Mouse (Mus musculus) adrenal gland, adult (tissue): ENCODE measurements around the gene Foxn1.
A peak's percentile ranks its signal among the peaks of the same experiment; 100 is the strongest.

ENCODE experiments used
- DNase-seq, 2 experiments: peaks; one replicate each; pipeline ENCODE4 v3.0.0; 2022 to 2023; ENCODE audit warnings: low spot score in 1 of 2; ENCODE audit not compliant: inconsistent age in 2 of 2

Gene Foxn1

GRCm38 (mm10) chr11:78332676-78333075 lies 53.7 kb downstream of the Foxn1 start:
- DNase-seq, result peak in 1 of 2 experiments; percentile 43

DNA sequence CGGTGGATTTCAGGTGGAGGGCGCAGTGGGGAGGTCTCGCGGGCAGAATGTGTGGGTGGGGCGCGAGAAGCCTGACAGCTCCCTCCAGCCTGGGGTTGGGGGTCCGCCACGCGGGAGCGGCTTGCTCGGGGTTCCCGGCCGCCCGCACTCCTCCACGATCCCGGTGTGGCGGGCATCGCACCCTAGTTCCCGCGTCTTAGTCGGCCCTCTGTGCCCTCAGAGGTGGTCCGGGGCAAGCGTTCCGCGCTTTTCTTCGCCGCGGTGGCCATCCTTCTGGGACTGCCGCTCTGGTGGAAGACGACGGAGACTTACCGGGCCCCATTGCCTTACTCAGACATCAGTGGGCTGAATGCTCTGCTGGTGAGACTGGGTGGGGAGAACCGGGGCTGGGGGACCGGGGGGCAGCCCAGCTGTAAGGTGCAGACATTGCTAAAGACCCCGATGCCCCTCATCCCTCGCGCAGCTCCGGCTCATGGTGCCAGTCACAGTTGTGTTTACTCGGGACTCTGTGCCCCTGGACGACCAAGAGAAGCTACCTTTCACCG lies 57.8 kb downstream of the Foxn1 start:
- DNase-seq, result no peak

DNA sequence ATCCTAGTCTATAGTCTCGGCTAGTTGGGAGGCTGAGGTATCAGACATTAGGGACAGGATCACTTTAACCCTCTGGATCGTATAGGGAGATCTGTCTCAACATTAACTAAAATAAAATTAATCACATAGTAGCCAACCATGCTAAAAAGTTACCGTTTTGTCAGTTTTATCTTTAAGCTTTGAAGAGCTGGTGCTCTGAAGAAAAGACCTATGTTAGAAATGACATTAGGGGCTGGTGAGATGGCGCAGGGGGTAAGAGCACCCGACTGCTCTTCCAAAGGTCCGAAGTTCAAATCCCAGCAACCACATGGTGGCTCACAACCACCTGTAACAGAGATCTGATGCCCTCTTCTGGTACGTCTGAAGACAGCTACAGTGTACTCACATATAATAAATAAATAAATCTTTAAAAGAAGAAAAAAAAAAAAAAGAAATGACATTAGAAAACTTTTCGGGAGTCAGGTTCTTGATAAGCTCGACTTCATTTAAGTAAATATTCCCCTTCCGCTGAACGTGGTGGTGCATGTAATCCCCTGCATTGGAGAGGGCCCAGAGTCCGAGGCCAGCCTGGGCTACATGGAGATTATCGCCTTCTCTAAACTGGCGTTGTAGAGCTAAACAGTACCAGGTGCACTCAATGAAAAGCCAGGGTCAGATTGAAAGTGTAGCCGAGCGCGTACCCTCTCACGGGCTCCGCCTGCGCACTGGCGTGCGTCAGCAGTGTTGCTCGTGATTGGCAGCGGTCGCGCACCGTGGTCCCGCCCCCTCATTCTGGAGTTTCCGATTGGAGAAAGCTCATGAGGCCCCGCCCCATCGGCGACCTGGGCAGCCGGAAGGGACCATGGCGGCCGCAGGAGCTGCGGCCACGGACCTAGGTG lies 58.5 kb downstream of the Foxn1 start, which contains the start of gene Pigs:
Gene Pigs, plus strand, starts transcription at position 782 of the 878 bp plus-strand sequence.
- peak; percentile 98 for DNase-seq

DNA sequence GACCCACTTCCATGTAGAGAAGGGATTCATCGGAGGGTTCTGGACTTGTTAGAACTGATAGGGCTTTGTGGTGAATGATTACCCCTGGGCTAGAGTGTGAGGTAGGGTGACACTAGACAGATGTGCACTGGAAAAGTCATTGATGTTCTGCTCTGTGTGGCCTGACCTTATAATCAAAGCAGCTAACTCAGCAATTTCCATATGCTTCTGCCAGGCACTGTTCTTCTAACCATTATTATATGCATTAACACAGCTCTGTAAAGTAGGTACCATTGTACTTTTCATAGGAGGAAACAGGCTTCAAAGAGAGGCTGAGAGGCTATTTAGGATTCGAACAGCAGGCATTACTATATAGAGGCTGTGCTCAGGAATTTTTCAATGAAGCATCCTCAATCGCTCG lies 59.1 kb downstream of the Foxn1 start:
- DNase-seq, result no peak

- DNase-seq, result no peak
Observed at GRCm38 (mm10) chr11:78324965-78325364, 61.4 kb downstream of the Foxn1 start.

DNA sequence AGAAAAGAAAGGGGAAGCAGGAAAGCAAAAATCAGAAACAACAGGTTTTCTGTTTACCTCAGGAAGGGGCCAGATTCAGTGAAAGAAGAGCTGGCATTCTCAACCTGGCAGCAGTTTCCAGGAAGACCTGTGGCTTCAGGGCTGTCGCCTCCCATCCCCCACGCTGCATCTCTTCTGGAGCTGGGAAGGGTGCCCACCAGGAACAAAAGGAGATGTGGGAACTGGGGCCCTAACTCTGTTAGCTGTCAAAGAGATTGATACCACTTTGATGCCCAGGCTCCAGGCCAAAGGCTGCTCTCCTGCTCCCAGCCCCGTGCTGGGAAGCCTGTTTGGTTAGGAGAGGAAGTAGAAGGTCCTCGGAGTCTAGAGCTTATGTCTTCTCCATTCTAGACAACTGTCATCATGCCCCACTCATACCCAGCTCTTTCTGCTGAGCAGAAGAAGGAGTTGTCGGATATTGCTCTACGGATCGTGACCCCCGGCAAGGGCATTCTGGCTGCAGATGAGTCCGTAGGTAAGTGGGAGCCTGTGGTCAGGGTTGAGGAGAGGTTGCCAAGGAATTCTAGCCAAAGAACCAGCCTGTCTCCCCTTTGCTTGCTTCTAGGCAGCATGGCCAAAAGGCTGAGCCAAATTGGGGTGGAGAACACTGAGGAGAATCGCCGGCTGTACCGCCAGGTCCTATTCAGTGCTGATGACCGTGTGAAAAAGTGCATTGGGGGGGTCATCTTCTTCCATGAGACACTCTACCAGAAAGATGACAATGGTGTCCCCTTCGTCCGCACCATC lies 62.2 kb downstream of the Foxn1 start:
- DNase-seq, result no peak

DNA sequence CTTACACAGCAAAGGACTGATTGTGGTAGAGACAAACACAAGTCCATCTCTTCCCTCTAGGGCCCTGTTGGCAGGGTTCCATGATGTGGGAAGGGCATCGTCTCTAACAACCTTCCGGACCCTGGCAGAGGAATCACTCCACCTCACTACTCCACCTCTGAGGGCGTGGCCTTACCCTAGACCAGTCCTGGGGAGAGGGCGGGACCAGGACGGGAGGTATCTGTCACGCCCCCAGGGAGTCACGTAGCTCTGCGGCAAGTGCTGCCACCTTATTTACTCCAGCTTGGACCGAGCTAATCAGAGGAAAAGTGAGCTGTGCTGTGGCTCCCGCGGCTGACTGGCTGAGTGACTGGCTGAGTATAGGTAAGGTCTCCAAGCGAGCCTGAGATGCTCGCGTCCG lies 63.5 kb downstream of the Foxn1 start, which contains the start of gene Aldoc:
Gene Aldoc, plus strand, starts transcription at position 109 of the 400 bp plus-strand sequence.
- DNase-seq, result peak; percentile 94 to 95

- DNase-seq, result no peak
Observed at GRCm38 (mm10) chr11:78322076-78322831, 64.1 kb downstream of the Foxn1 start.

- no peak for DNase-seq
Observed at GRCm38 (mm10) chr11:78318411-78318810, 67.9 kb downstream of the Foxn1 start.

- peak; percentile 50 to 78 for DNase-seq
Observed at GRCm38 (mm10) chr11:78313662-78314061, 72.7 kb downstream of the Foxn1 start.

- DNase-seq, result peak; percentile 70 to 82
Observed at GRCm38 (mm10) chr11:78310861-78311511, 75.4 kb downstream of the Foxn1 start.
